Mouse (Mus musculus) thymus, adult 2 months (tissue): ENCODE measurements around the gene H13. TPM values are rescaled to one million over a fixed set of nuclear protein-coding genes. Genes with fewer than 3 reads are reported as not detected.

Experiments
- DNase-seq: peaks from one replicate; pipeline ENCODE4 v3.0.0; 2021
- H3K27ac ChIP-seq: fragments of 200-500 bp; 2 replicates; pipeline ENCODE4 v1.5.1; 2012; ENCODE audit warnings: low read length, control low read depth; ENCODE audit not compliant: control insufficient read depth, insufficient read depth
- H3K27me3 ChIP-seq: fragments of 200-500 bp; 2 replicates; pipeline ENCODE4 v1.6.1; 2012; ENCODE audit warnings: mild to moderate bottlenecking, low read length, moderate library complexity, mixed read lengths; ENCODE audit not compliant: control insufficient read depth, insufficient read depth
- H3K36me3 ChIP-seq: fragments of 200-500 bp; 2 replicates; pipeline ENCODE4 v1.6.1; 2012; ENCODE audit warnings: mild to moderate bottlenecking, low read length, moderate library complexity; ENCODE audit not compliant: control insufficient read depth, insufficient read depth
- H3K4me1 ChIP-seq: fragments of 200-500 bp; replicated peaks from 2 replicates; pipeline ENCODE4 v1.6.1; 2012; ENCODE audit warnings: low read length; ENCODE audit not compliant: control insufficient read depth, insufficient read depth
- H3K4me3 ChIP-seq: fragments of 200-500 bp; 2 replicates; pipeline ENCODE4 v1.5.1; 2012; ENCODE audit warnings: mild to moderate bottlenecking, low read length, control low read depth, moderate library complexity; ENCODE audit not compliant: control insufficient read depth, insufficient read depth
- CTCF ChIP-seq: fragments of 200-500 bp; IDR thresholded peaks from 2 replicates; pipeline ENCODE4 v1.5.1; 2012; ENCODE audit warnings: mild to moderate bottlenecking, control low read depth, low read length, moderate library complexity, borderline replicate concordance; ENCODE audit not compliant: control insufficient read depth, poor library complexity, insufficient read depth; ENCODE audit errors: extremely low read depth
- POLR2A ChIP-seq: fragments of 200-500 bp; IDR thresholded peaks from 2 replicates; pipeline ENCODE4 v1.6.1; 2012; ENCODE audit warnings: mild to moderate bottlenecking, low read length, control low read depth, moderate library complexity; ENCODE audit not compliant: control insufficient read depth, poor library complexity, insufficient read depth; ENCODE audit errors: extremely low read depth
- WGBS: fragments of 180-500 bp; shearing (Covaris S2); methylation state at CpG from one replicate; pipeline ENCODE4 v1.1.7; 2018; 5-methylcytosine and 5-hydroxymethylcytosine counted together
- polyA plus RNA-seq: library from polyadenylated mRNA; depleted of rRNA; stranded (reverse); fragments of >200 nt; gene quantifications from 2 replicates; pipeline ENCODE4 v1.2.3, GENCODE M21; 2012

The H13 gene
- polyA plus RNA-seq, 1 experiment, result 270 TPM

DNA sequence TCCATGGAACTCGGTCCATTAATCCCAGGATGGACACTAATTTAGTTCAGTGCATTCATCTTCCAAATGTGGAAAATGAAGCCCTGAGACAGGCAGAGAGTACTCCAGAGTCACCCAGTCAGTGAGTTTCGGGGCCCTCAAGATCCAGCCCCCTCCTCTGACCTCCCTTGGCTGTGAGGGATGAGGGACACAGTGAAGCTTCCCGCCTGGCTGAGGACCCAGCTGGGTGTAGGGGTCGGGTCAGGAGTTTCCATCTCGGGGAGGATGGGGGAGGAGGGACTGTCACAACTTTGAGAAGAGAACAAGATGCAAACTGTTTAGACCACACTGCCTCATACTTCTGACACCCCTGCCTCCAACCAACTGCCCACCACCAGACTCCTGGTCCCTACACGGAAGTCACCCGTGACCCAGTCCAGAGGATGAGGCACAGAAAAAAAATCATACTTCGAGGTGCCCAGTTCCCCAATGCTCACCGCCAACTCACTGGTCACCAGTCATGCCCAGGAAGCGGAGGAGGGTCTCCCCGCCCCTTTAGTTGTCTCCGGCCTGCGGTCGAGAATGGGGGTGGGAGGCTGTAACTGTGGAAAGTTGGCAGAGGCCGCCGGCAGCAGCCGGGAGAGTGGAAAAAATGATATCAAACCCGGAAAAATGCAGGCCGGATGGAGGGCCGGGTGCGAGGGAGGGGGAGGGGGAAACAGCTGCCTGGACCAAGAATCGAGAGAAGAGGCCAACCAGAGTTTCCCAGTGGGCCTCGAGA lies 32.8 kb upstream of the H13 start:
- 76% methylated on average over 23 of the region's 23 CpGs for WGBS

GRCm38 (mm10) chr2:152637006-152637322 lies 32.3 kb upstream of the H13 start:
- TF ChIP-seq POLR2A (no peak), CTCF (no peak)
- no peak for DNase-seq
- H3K27me3 ChIP-seq, result no peaks in the 10 kb centered on the region
- 0 out of 2 replicates have a peak, but pooled peaks cover 3% of the 10 kb centered on the region for H3K4me1 ChIP-seq
- no peaks in the 10 kb centered on the region for H3K36me3 ChIP-seq
- no peak overlapping the region for H3K27ac ChIP-seq
- WGBS, result 92% methylated on average over 6 of the region's 6 CpGs
- no peak overlapping the region for H3K4me3 ChIP-seq

More for the DNA sequence above, 32.8 kb upstream of the H13 start:
- Histone ChIP-seq H3K27ac (no peak overlapping the region), H3K4me3 (no peak overlapping the region), H3K36me3 (no peaks in the 10 kb centered on the region), H3K4me1 (0 out of 2 replicates have a peak, but pooled peaks cover 3% of the 10 kb centered on the region), H3K27me3 (no peaks in the 10 kb centered on the region)
- TF ChIP-seq CTCF (no peak), POLR2A (no peak)
- DNase-seq, result no peak

- TF ChIP-seq POLR2A, result no peak
- no peak for TF ChIP-seq CTCF
- DNase-seq, result no peak
- Histone ChIP-seq H3K4me1 (0 out of 2 replicates have a peak, but pooled peaks cover 3% of the 10 kb centered on the region), H3K27ac (no peak overlapping the region), H3K27me3 (no peaks in the 10 kb centered on the region), H3K36me3 (no peaks in the 10 kb centered on the region), H3K4me3 (no peak overlapping the region)
- 96% methylated on average over 4 of the region's 4 CpGs for WGBS
These were observed 31.9 kb upstream of the H13 start for GRCm38 (mm10) chr2:152637381-152637780.

GRCm38 (mm10) chr2:152638865-152639264 lies 30.4 kb upstream of the H13 start:
- no peak overlapping the region for H3K27ac ChIP-seq
- WGBS, result 82% methylated on average over 6 of the region's 6 CpGs

DNA sequence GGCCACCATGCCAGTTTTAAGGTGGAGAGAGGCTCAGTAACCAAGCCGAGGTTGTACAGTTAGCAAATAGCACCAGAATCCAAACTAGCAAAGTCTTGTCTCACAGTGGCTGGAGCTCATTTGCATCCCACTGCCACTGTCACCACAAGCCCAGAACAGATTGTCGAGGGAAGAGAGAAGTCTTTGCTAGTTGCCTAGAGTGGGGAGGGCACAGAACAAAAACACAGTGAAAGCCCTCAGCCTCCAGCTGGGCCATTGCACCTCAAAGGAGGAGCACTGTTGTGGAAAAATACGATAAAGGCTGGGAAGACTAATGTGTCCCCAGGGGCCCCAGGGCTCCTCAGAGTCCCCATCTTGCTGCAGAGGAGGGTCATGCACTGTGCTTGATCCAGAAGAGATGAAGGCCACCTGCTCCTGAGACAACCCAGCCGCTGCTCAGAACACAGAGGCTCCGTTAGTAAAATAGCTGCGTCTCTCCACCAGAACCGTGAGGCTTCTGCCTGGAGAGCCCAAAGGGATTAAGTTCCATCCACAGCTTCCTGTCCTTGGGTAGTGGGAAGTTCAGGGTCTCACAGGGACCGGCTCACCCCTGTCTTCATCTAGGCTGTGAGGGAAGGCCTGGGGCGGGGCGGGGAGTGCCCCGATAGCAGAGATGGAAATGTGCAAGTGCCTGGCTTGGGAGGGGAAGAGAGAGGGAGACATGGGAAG lies 29.7 kb upstream of the H13 start:
- 80% methylated on average over 11 of the region's 11 CpGs for WGBS
- H3K27ac ChIP-seq, result no peak overlapping the region
- no peak for DNase-seq

More at GRCm38 (mm10) chr2:152638865-152639264, 30.4 kb upstream of the H13 start:
- Histone ChIP-seq H3K27me3 (no peaks in the 10 kb centered on the region), H3K4me1 (no peaks in the 10 kb centered on the region), H3K36me3 (no peaks in the 10 kb centered on the region), H3K4me3 (no peak overlapping the region)
- TF ChIP-seq POLR2A (no peak), CTCF (no peak)
- no peak for DNase-seq

DNA sequence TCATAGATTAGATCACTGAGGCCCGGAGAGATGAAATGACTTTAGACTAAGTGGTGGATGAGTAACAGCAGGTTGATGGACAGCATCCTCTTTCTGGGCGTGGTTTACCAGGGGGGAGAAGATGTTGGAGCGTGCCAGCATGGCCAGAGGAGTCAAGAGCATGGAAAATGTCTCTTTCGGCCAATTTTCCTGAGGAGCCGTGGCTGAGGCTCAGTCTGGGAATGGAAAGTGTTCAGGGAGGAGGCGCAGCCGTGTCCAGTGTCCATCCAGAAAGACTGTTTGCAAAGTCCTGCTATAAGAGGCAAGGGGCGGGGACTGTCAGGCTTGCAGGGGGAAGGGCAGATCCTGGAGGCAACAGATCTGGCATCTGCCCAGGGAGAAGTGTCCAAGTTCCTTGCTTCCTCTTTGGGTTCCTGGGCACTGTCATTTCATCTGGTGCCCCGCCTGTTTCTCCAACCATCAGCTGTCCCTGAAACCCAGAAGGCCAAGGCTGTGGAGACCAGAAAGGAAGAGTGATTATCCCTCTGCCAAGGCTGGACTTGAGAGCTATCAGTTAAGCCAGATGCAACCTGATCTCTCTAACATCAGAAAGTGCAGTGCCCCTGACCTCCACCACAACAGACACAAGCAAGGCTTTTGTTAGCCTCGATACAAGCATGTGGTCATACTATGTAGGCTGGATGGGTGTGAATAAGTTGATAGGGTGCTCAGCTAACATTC lies 16.2 kb upstream of the H13 start:
- no peak overlapping the region for H3K27ac ChIP-seq
- H3K36me3 ChIP-seq, result no peaks in the 10 kb centered on the region
- TF ChIP-seq POLR2A, result no peak
- no peak for TF ChIP-seq CTCF
- H3K27me3 ChIP-seq, result no peaks in the 10 kb centered on the region
- 84% methylated on average over 10 of the region's 10 CpGs for WGBS
- H3K4me1 ChIP-seq, result no peaks in the 10 kb centered on the region
- no peak overlapping the region for H3K4me3 ChIP-seq
- DNase-seq, result no peak

More for the DNA sequence above, 29.7 kb upstream of the H13 start:
- TF ChIP-seq CTCF (no peak), POLR2A (no peak)
- Histone ChIP-seq H3K27me3 (no peaks in the 10 kb centered on the region), H3K4me3 (no peak overlapping the region), H3K36me3 (no peaks in the 10 kb centered on the region), H3K4me1 (no peaks in the 10 kb centered on the region)
